Mouse (Mus musculus): ENCODE data around the gene Pcdh11x. TPM values are rescaled to one million over a fixed set of nuclear protein-coding genes. Genes with fewer than 3 reads are reported as not detected.

Pcdh11x gene
- total RNA-seq, 2 experiments from 2014 or later = 0.07 to 0.19 TPM

Other genes starting within 250 kb of the Pcdh11x start
- gene H2afb3, start 22.8 kb downstream of the Pcdh11x start, total RNA-seq (2021) = not detected

Data from adrenal gland, adult 18-20 months (tissue).